Mouse (Mus musculus) brain, embryonic 14.5 days (tissue): ENCODE data around the gene Ropn1. TPM values are rescaled to one million over a fixed set of nuclear protein-coding genes. Genes with fewer than 3 reads are reported as not detected.
A peak's percentile ranks its signal among the peaks of the same experiment; 100 is the strongest.

Source experiments
- DNase-seq: peaks from one replicate; pipeline ENCODE4 v3.0.0-alpha.2; 2011; ENCODE audit warnings: low read depth
- CTCF ChIP-seq: fragments of 200-500 bp; IDR thresholded peaks from 2 replicates; pipeline ENCODE4 v1.5.1; 2012; ENCODE audit warnings: inconsistent platforms, mild to moderate bottlenecking, moderate library complexity, borderline replicate concordance; ENCODE audit not compliant: insufficient read depth, insufficient read length; ENCODE audit errors: extremely low read depth
- POLR2A ChIP-seq: fragments of 200-500 bp; IDR thresholded peaks from 2 replicates; pipeline ENCODE4 v1.6.1; 2012; ENCODE audit warnings: mild to moderate bottlenecking, inconsistent platforms, borderline replicate concordance; ENCODE audit not compliant: poor library complexity, insufficient read depth, insufficient read length, severe bottlenecking; ENCODE audit errors: extremely low read depth
- polyA plus RNA-seq: library from polyadenylated mRNA; depleted of rRNA; stranded (reverse); fragments of >200 nt; gene quantifications from 2 replicates; pipeline ENCODE4 v1.2.3, GENCODE M21; 2012

The Ropn1 gene
- polyA plus RNA-seq, 1 experiment = not detected

GRCm38 (mm10) chr16:34657983-34658382 is 8.3 kb downstream of the Ropn1 start:
- DNase-seq = no peak
- no peak for TF ChIP-seq POLR2A
- TF ChIP-seq CTCF = no peak

GRCm38 (mm10) chr16:34658388-34658787 is 8.7 kb downstream of the Ropn1 start:
- peak; percentile 65 for DNase-seq
- TF ChIP-seq POLR2A (no peak), CTCF (no peak)

DNA sequence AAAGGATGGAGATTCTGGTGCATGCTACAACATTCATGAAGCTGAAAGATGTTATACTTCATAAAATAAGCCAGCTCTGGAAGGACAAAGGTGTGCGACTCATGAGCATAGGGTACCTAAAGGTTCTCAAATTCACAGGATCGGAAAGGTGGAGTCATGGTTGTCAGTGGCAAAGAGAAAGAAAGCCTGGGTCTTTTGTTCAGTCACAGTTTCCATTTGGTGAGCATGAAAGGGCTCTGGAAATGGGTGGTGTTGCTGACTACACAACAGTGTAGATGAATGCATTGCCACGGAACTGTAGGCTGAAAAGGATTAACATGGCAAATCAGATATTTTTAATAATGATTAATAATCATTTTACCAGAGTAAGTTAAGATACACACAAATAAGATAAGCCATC is 14.8 kb downstream of the Ropn1 start:
- no peak for TF ChIP-seq CTCF
- no peak for DNase-seq

DNA sequence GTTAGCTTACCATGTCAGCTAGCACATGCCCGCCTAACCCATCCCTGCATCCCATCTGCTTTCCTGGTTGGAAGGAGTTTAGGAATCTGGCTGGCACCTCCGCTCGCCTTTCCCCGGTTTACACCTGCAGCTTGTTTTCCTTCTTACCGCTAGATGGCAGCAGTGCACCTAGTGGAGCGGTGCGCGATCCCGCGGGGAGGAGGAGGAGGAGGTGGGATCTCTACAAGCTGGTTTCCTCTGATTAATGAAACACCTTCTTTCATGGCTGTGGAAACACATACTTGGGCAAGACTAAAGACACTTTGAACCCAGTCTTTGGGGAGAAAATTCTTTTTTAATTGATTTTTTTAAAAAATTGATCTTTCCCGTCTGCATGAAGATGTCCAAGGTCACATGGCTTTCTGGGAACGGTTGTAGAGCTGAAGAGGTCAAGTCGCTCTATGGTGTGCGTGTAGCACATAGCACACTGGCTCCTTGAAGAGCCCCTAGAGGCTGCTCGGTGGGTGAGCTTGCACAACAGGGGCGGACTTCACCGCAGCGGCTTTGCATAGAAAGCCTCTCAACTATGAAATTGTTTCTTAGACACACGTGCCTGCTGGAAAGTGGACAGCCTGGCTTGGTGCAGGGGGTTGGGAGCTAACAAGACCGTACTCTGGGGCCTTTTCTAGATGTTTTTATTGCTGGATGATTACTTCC is 17.5 kb downstream of the Ropn1 start:
- TF ChIP-seq CTCF = peak; percentile 98
- no peak for TF ChIP-seq POLR2A
- peak; percentile 88 for DNase-seq

- no peak for DNase-seq
- TF ChIP-seq POLR2A = no peak
- TF ChIP-seq CTCF = no peak
Observed at GRCm38 (mm10) chr16:34668341-34668740, 18.6 kb downstream of the Ropn1 start.

DNA sequence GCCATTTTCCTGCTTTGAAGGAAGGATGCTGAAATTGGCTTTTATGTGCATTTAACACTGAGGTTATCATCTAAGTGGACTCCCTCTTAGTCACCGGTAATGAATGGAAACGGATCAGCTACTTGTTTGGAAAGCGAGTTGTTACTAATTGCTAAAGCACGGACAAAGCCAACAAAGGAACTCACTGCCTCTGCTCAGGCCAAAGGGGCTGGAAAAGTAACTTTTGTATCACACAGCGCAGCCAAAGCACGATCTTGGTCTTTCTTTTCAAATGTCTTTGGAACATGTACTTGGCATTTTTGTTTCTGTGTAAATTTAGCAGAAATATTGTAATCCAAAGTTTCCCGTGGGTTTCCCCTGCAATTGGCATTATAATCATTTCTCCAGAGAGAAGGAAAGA is 22.2 kb downstream of the Ropn1 start:
- peak; percentile 21 for DNase-seq
- TF ChIP-seq POLR2A (no peak), CTCF (no peak)

DNA sequence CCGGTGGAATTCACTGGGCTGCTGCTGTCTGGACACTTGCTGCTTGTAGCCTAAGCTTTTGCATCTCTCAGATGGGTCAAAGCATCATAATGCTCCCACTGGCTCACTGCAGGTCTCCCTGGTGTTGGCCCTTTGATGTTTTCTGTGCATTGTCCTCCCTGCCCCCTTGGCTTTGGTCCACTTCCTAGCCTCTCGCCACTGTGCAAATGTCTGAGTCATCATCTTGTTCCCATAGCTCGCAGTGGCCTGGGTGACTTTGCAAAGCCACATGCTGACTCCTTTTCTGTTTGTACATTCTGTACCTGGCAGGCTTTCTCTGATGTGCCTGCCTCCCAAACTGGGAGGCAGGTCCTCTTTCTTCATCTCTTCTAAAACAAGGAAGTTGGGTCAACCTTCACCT is 23.1 kb downstream of the Ropn1 start:
- no peak for DNase-seq
- TF ChIP-seq CTCF (no peak), POLR2A (no peak)

- no peak for TF ChIP-seq POLR2A
- no peak for TF ChIP-seq CTCF
- peak; percentile 81 for DNase-seq
Observed at GRCm38 (mm10) chr16:34674365-34674764, 24.6 kb downstream of the Ropn1 start.

DNA sequence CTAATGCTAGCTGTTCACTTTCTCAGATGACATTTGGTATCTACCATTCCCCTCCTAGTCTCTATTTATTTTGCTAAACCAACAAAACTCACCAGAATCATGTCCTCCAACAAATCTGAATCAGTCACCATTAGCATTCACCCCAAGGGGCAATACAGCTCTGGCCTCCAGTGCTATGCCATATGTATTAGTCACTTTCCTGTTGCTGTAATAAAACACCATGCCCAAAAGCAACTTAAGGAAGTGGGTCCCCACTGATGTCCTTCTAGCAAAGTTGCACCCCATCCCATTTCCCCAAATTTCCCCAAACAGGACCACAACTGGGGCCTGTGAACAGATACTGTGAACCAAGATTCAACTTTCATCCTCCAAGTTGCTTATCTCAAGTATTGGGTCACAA is 32.1 kb downstream of the Ropn1 start:
- no peak for DNase-seq
- TF ChIP-seq CTCF = no peak
- no peak for TF ChIP-seq POLR2A

- no peak for DNase-seq
- TF ChIP-seq POLR2A (no peak), CTCF (no peak)
Observed at GRCm38 (mm10) chr16:34689879-34690278, 40.2 kb downstream of the Ropn1 start.

DNA sequence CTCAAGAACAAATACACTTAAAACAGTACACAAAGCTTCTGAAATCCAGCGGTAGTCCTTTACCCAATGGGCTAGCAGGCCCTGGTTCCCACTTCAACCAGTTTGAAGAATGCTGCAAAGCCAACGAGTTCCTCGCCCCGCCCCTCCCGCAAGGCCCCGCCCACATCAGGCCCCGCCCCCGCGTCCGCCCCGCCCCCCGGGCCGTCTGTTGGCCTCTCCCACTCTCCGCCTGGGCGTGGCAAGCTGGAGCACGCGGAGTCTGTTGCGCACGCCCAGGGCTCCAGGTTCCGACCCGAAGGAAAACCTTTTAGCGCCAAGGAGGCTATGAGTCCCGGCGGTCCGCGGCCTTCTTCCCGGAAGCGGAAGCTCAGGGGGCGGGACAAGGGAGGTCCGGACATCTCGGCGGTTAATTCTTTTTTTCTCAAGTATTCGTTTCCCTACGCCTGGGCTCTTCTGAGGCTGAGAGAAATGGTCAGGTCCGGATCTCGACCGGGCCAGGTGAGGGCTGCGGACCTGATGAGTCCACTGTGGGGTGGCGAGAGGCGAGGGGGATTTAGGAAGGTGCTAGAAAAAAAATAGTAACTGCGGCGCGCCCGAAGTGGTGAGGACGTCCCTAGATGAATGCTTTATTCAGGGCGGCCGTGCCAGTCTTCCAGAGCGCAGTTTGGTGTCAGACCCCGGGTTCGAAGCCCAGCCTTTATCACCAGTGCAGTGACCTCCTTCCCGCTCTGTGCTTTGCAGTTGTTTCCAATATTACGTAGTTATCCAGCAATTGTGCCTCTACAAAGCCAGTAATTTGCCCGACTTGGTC is 40.8 kb downstream of the Ropn1 start, which contains the start of gene Ccdc14:
TSS of gene Ccdc14 (plus strand) at position 283 of the 811 bp plus-strand sequence.
- TF ChIP-seq POLR2A (no peak), CTCF (no peak)
- peak; percentile 95 for DNase-seq

- peak; percentile 36 for DNase-seq
- TF ChIP-seq CTCF (no peak), POLR2A (no peak)
Observed at GRCm38 (mm10) chr16:34691156-34691555, 41.4 kb downstream of the Ropn1 start.
